Mouse (Mus musculus) E14TG2a.4 (cell line): ENCODE measurements around the gene Gm42742.

ENCODE experiments used
- H3K27me3 ChIP-seq: 2 replicates; pipeline ENCODE4 v1.6.1; 2014; ENCODE audit warnings: low read length, control low read depth; ENCODE audit not compliant: insufficient read depth
- H3K36me3 ChIP-seq: 2 replicates; pipeline ENCODE4 v1.6.1; 2014; ENCODE audit warnings: low read length, control low read depth; ENCODE audit not compliant: insufficient read depth
- H3K4me1 ChIP-seq: replicated peaks from 2 replicates; pipeline ENCODE4 v1.6.1; 2014; ENCODE audit warnings: low read depth, low read length, control low read depth
- H3K4me3 ChIP-seq: replicated peaks from 2 replicates; pipeline ENCODE4 v1.5.1; 2014; ENCODE audit warnings: mild to moderate bottlenecking, low read length
- H3K9me3 ChIP-seq: 2 replicates; pipeline ENCODE4 v1.6.1; 2014; ENCODE audit warnings: low read length, control low read depth
- CTCF ChIP-seq: conservative IDR thresholded peaks from 2 replicates; pipeline ENCODE4 v1.5.1; 2014; ENCODE audit warnings: low read length
- NANOG ChIP-seq: IDR thresholded peaks from 2 replicates; pipeline ENCODE4 v1.6.1; 2014; ENCODE audit warnings: borderline replicate concordance, low read length, mixed read lengths
- POU5F1 ChIP-seq: IDR thresholded peaks from 2 replicates; pipeline ENCODE4 v1.6.1; 2014; ENCODE audit warnings: low read length, borderline replicate concordance

Gene Gm42742

DNA sequence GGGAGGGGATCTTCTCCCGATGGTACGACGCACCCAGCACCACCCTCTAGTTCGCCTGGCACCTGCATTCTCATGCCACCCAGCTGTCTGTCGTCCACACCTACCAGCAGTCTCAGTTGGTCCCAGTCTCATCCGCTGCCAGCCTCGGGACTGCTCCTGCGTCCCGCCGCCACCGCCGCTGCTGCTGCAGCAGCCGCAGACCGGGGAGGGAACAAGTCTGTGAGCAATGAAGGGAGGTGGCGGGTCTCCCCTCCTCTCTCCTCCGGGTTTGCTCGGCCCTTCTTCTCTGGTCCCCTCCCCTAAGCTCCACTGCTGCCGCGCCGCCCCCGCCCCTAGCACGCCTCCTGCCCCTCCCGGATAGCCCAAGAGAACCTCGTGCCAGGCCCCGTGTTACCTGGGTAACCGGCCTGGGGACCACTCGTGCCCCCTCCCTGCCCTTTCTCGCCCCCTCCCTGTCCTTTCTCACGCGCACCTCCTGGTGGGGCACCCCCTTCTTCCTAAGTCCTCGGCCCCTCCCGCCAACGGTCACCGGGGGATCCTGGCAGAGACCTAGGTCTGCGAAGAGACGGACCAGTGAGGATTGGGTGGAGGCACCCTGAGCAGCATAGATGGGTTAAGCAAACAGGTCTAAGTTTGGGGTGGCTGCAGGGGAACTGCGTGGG, at the start of gene Gm42742, which contains the start of gene Prrt2:
Gm42742 (minus strand) TSS at position 197 of the 662 bp plus-strand sequence.
Prrt2 (minus strand) TSS at position 311 of the 662 bp plus-strand sequence.
- H3K27me3 ChIP-seq, result no peaks in the 10 kb centered on the region
- H3K4me1 ChIP-seq, result peaks cover 74% of the 10 kb centered on the region
- no peaks in the 10 kb centered on the region for H3K9me3 ChIP-seq
- TF ChIP-seq CTCF, result no peak
- TF ChIP-seq POU5F1, result no peak
- TF ChIP-seq NANOG, result no peak
- peaks cover 50% of the 10 kb centered on the region for H3K36me3 ChIP-seq
- peak within 1 kb of the TSS; percentile 77 for H3K4me3 ChIP-seq

DNA sequence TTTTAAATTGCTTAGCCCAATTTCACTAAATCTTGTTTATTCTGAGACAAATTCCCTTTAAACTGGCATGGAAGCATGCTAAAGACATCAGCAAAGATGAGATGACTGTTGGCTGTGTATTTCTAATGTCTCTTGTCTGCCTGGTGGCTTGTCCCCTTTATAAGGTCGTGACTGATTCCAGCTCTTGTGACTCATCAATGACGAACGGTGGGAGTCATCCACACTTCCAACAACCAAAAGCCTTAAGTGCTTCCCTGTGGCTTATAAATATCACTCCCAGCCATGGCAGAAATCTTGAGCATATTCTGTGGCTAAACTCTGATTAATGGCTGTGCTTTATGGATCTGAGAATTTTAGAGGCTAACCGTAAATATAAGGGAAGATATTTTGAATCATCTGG, 45.4 kb upstream of the Gm42742 start:
- Histone ChIP-seq H3K27me3 (0 out of 2 replicates have a peak, but pooled peaks cover 2% of the 10 kb centered on the region), H3K4me1 (peaks cover 10% of the 10 kb centered on the region), H3K9me3 (no peaks in the 10 kb centered on the region), H3K36me3 (no peaks in the 10 kb centered on the region), H3K4me3 (no peak overlapping the region)
- no peak for TF ChIP-seq CTCF
- no peak for TF ChIP-seq NANOG
- no peak for TF ChIP-seq POU5F1

DNA sequence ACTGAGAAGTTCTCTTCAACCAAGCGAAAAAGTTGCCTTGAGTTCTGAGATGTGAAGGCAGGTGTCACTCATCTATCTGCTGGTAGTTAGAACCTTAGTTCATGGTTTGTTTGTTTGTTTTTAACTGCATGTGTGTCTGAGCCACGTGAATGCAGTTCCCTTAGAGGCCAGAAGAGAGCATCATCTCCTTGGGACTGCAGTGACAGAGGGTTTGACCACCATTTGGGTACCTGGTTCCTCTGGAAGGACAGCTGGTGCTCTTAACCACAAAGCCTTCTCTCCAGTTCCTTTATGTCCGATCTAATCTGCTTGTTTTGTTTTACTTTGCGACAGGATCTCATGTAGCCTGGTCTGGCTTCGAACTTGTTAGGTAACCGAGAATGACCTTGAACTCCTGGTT, 44.6 kb upstream of the Gm42742 start:
- Histone ChIP-seq H3K4me1 (peaks cover 11% of the 10 kb centered on the region), H3K27me3 (peaks cover 7% of the 10 kb centered on the region), H3K9me3 (no peaks in the 10 kb centered on the region), H3K4me3 (no peak overlapping the region), H3K36me3 (no peaks in the 10 kb centered on the region)
- peak; percentile 27 for TF ChIP-seq CTCF
- no peak for TF ChIP-seq POU5F1

DNA sequence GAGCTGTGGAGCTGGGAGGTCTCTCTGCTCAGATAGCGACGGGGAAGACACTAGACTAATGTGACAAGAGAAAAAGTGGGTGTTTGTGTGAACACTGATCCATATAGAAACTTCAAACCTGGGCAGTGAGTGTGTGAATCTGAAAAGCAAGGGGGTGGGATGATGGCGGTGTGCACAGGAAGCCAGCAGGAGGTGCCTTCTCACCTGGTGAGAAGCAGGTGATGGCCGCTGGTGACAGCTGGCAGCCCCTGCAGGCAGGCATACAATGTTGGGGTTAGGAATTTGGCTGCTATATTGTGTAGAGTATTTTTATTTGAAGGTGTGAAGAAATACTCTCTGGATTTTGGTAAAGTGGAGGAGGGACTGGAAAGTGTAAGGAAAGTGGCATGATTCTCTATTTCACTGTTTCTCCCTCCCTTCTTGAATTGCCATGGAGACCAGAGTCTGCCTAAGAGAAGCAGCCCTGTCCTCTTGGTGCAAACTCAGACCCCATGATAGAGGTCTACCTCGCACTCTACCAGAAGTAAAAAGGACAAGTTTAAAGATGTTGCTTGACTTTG, 34.2 kb upstream of the Gm42742 start:
- TF ChIP-seq CTCF (no peak), NANOG (no peak), POU5F1 (no peak)
- Histone ChIP-seq H3K9me3 (no peaks in the 10 kb centered on the region), H3K4me3 (no peak overlapping the region), H3K4me1 (peaks cover 6% of the 10 kb centered on the region; the same call in 1 of the 2 replicates), H3K36me3 (no peaks in the 10 kb centered on the region), H3K27me3 (peaks cover 12% of the 10 kb centered on the region)

DNA sequence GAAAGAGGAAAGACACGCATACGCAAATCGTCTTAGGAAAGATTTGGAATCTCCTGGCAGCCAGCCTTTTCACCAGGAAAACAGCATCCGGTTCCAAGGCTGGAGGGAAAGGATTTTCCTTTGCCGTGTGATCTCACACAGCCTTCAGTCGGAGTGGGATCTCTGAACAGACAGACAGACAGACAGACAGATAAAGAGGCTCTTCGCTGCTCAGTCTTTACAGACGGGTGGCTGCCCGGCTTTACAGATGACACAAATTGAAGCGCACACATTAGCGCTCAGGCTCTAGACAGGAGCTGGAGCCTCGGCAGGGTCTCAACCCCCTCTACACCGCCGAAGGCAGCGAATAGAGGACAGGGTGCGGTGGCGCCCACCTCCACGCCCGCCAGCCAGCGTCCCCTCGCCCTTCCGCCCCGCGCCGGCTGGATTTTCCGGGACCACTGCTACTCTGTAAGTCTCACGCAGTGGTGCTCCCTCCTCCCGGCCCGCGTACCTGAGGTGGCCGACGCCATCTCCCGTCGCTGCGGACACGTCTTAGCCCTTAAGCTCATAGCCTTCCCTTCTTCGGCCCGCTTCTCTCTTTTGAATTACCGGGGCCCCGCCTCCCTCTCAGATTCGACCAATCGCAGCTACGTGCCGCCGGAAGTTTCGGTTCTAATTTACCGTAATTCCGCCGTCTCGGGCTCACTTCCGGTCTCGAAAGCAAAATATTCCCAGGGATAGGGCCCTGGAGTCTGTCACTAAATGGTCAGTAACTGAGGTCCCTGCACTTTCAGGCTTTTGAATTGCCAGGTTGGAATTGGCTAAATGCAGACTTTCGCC, 21.2 kb upstream of the Gm42742 start, which contains the start of gene Kif22:
Kif22 (minus strand) TSS at position 621 of the 822 bp plus-strand sequence.
- Histone ChIP-seq H3K36me3 (peaks cover 27% of the 10 kb centered on the region), H3K4me3 (peak within 1 kb of the TSS; percentile 98), H3K27me3 (no peaks in the 10 kb centered on the region), H3K4me1 (peaks cover 53% of the 10 kb centered on the region), H3K9me3 (no peaks in the 10 kb centered on the region)
- no peak for TF ChIP-seq NANOG
- no peak for TF ChIP-seq POU5F1
- TF ChIP-seq CTCF, result no peak

DNA sequence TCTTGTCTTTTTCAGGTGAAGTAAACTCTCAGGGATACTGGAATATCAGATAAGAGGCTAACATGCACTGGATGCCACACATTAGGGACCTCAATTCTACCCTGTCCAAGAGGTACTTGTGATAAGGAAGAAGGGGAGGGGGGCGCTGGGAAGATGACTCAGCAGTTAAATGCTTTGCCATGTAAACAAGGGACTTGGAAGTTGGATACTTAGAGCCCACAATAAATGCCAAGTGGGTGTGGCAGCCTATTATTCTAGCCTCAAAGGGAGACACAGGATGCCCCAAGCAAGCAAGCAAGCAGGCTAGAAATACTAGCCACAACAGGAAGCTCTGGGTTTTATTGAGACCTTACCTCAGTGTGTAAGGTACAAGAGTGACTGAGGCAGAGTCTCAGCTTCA, 10.3 kb upstream of the Gm42742 start:
- Histone ChIP-seq H3K4me1 (peaks cover 85% of the 10 kb centered on the region), H3K9me3 (no peaks in the 10 kb centered on the region), H3K36me3 (peaks cover 85% of the 10 kb centered on the region), H3K27me3 (no peaks in the 10 kb centered on the region), H3K4me3 (peak overlapping the region; percentile 29)
- TF ChIP-seq CTCF (no peak), NANOG (no peak), POU5F1 (no peak)

DNA sequence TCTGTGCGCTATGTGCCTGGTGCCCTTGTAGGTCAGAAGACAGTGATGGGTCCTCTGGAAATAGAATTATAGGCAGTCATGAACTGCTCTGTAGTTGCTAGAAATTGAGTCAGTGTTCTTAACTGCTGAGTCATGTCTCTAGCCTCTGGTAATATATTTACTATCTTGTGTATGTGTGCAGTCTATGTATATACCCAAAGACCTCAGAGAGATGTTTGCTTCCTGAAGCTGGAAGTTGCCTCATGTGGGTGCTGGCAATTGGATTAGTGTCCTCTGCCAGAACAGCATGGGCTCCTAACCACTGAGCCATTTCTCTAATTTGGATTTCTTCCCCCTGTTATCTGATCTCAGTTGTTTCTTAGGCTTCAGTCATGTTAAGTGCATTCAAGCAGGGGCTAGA, 9.3 kb upstream of the Gm42742 start:
- Histone ChIP-seq H3K9me3 (no peaks in the 10 kb centered on the region), H3K4me3 (no peak overlapping the region), H3K36me3 (peaks cover 77% of the 10 kb centered on the region), H3K4me1 (peaks cover 75% of the 10 kb centered on the region), H3K27me3 (no peaks in the 10 kb centered on the region)
- TF ChIP-seq NANOG (no peak), POU5F1 (no peak), CTCF (no peak)

DNA sequence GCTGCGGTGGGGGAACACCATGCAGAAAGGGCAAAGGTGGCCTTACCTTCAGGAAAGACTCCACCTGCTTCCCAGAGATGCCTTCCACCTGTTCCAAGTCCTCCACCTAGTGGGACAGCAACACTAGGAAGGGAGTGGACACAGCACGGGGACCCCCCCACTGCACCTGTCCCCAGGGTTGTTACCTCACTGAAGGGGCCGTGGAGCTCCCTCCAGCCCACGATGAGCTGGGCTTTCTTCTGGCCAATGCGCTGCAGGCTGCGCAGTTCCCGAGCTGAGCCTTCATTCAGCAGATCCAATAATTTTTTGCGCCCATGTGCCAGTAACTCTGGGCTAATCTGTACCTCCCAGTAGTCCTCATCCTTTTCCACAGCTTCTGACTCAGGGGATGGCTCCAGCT, 7.0 kb upstream of the Gm42742 start:
- Histone ChIP-seq H3K36me3 (peaks cover 77% of the 10 kb centered on the region), H3K4me1 (peaks cover 74% of the 10 kb centered on the region), H3K27me3 (no peaks in the 10 kb centered on the region), H3K9me3 (no peaks in the 10 kb centered on the region), H3K4me3 (peak overlapping the region; percentile 86)
- no peak for TF ChIP-seq POU5F1
- TF ChIP-seq CTCF, result no peak
